In the genomic region with DNA sequence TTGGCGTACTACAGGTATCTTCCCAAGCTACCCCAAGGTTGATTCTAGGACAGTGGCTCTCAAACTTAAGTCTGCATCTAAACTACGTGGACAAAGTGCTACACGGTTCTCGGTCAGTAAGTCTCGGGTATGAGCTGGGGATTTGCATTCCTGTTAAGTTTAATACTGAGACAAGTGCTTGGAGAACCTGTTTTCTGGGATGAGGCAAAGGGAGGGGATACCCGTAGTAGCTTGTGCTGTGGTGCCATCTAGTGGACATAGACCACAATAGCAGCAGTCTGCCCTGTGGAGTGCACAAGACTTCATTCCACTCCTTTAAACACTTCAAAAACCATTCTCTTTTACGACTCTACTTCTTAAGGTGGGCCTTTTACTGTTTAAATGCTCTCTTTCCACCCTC, we compare ENCODE assay signal across 8 mouse cellular contexts. TPM values are rescaled to one million over a fixed set of nuclear protein-coding genes. Genes with fewer than 3 reads are reported as not detected.
DNase-seq lines count a peak whose midpoint lies in the region; ATAC-seq and TF ChIP-seq lines count a peak whose summit lies in the region.

No protein-coding gene starts in this region.

- peak; percentile 65; the same call in 1 of the 2 replicates for ATAC-seq in midbrain, embryonic 14.5 days (ENCODE audit: low FRiP score, low TSS enrichment)
- ATAC-seq in stomach, postnatal 0 days (ENCODE audit: low FRiP score, low TSS enrichment) = peak; percentile 80

- no peaks in the 10 kb centered on the region for H3K27me3 ChIP-seq in midbrain, embryonic 14.5 days (ENCODE audit: control insufficient read depth, insufficient read depth, low read length)
- no peaks in the 10 kb centered on the region; the same call in 1 of the 2 replicates for H3K27me3 ChIP-seq in stomach, postnatal 0 days (ENCODE audit: control insufficient read depth, insufficient read depth, low read length)

- peaks cover 22% of the 10 kb centered on the region for H3K4me1 ChIP-seq in midbrain, embryonic 14.5 days (ENCODE audit: control insufficient read depth, insufficient read depth, low read length)
- H3K4me1 ChIP-seq in stomach, postnatal 0 days (replicated peaks; ENCODE audit: control insufficient read depth, insufficient read depth) = no peaks in the 10 kb centered on the region

- H3K9ac ChIP-seq in midbrain, embryonic 14.5 days (replicated peaks; ENCODE audit: low read length) = 0 out of 2 replicates have a peak overlapping the region, but pooled peaks have one; percentile 7
- no peak overlapping the region for H3K9ac ChIP-seq in stomach, postnatal 0 days (ENCODE audit: low read length)

- no peaks in the 10 kb centered on the region for H3K36me3 ChIP-seq in midbrain, embryonic 14.5 days (ENCODE audit: control insufficient read depth, insufficient read depth, low read length)
- H3K36me3 ChIP-seq in stomach, postnatal 0 days (ENCODE audit: control insufficient read depth, insufficient read depth, low read length) = no peaks in the 10 kb centered on the region

- H3K4me3 ChIP-seq in midbrain, embryonic 14.5 days (replicated peaks; ENCODE audit: low read depth, low read length) = 0 out of 2 replicates have a peak overlapping the region, but pooled peaks have one; percentile 6
- H3K4me3 ChIP-seq in stomach, postnatal 0 days (ENCODE audit: low read depth, low read length) = no peak overlapping the region

- DNase-seq in A20 (ENCODE audit: low read depth, low spot score) = peak; percentile 65
- peak; percentile 71 for DNase-seq in WW6 (ENCODE audit: low read depth, low spot score)
- peak; percentile 96 for DNase-seq in embryo, embryonic 10.5 days (ENCODE audit: low spot score)
- DNase-seq in heart, adult 18-20 months = peak; percentile 72 to 86
- peak; percentile 78 for DNase-seq in kidney, adult 18-20 months
- DNase-seq in left cerebral cortex, postnatal 4 days = peak; percentile 59
- peak; percentile 96 for DNase-seq in midbrain, embryonic 14.5 days
- peak; percentile 76 for DNase-seq in stomach, postnatal 0 days (ENCODE audit: low spot score)

- WGBS in midbrain, embryonic 14.5 days = under 1% methylated on average over 7 of the region's 7 CpGs
- WGBS in stomach, postnatal 0 days = 2% methylated on average over 7 of the region's 7 CpGs

- intact Hi-C loops in left cerebral cortex, postnatal 4 days (cut with DNase I) = loop anchor here (1.0 to 10.0 kb wide), 4 partner anchors 528 to 851 kb away; a partner anchor contains a TSS

- peak; percentile 98 for TF ChIP-seq CTCF in stomach, postnatal 0 days (IDR thresholded peaks at IDR 0.05; ENCODE audit: low read depth)

- H3K9me3 ChIP-seq in midbrain, embryonic 14.5 days (ENCODE audit: control insufficient read depth, low read length) = no peaks in the 10 kb centered on the region
- no peaks in the 10 kb centered on the region for H3K9me3 ChIP-seq in stomach, postnatal 0 days (ENCODE audit: control insufficient read depth, low read length)

- H3K4me2 ChIP-seq in midbrain, embryonic 14.5 days (ENCODE audit: low read length) = peak overlapping the region; percentile 55
- H3K4me2 ChIP-seq in stomach, postnatal 0 days (replicated peaks; ENCODE audit: low read depth) = peak overlapping the region; percentile 34

- no peak overlapping the region for H3K27ac ChIP-seq in midbrain, embryonic 14.5 days (replicated peaks; ENCODE audit: low read depth, low read length)
- H3K27ac ChIP-seq in stomach, postnatal 0 days (replicated peaks) = no peak overlapping the region

- no peak for TF ChIP-seq EP300 in stomach, postnatal 0 days (optimal IDR thresholded peaks at IDR 0.05)

RNA-seq across cellular contexts. Expression of a gene that starts 41.4 kb away (rescaled TPM):
- 100 to 1,000 TPM; 147 to 157 TPM for total RNA-seq in heart, adult 18-20 months (2021)
- total RNA-seq in left cerebral cortex, postnatal 4 days (2021) = 10 to 100 TPM; 52.9 to 55.4 TPM
- 28.7 and 29.0 TPM in 2 replicates for polyA plus RNA-seq in midbrain, embryonic 14.5 days (2014; fragmentation: Nextera tagmentation; extraction: Ambion mirVana)
- 14.4 and 16.6 TPM in 2 replicates for polyA plus RNA-seq in stomach, postnatal 0 days (2015; fragmentation: Nextera tagmentation; extraction: Ambion mirVana)
